Mouse (Mus musculus): ENCODE measurements around the gene Ebf3.

GRCm38 (mm10) chr7:137306127-137306526, 8.1 kb downstream of the Ebf3 start:
- TF ChIP-seq POLR2A (IDR thresholded peaks at IDR 0.05; ENCODE audit: low read depth, low read length) (no peak), CTCF (IDR thresholded peaks at IDR 0.05; ENCODE audit: extremely low read depth, insufficient read length, insufficient replicate concordance, low read depth, low read length) (no peak)

Measured in small intestine, adult 2 months (tissue).